Mouse (Mus musculus) thymus, adult 2 months (tissue): ENCODE data around the gene Tmprss11e. TPM values are rescaled to one million over a fixed set of nuclear protein-coding genes. Genes with fewer than 3 reads are reported as not detected.

ENCODE experiments used
- DNase-seq: peaks from one replicate; pipeline ENCODE4 v3.0.0; 2021
- H3K27ac ChIP-seq: fragments of 200-500 bp; 2 replicates; pipeline ENCODE4 v1.5.1; 2012; ENCODE audit warnings: low read length, control low read depth; ENCODE audit not compliant: control insufficient read depth, insufficient read depth
- H3K27me3 ChIP-seq: fragments of 200-500 bp; 2 replicates; pipeline ENCODE4 v1.6.1; 2012; ENCODE audit warnings: mild to moderate bottlenecking, low read length, moderate library complexity, mixed read lengths; ENCODE audit not compliant: control insufficient read depth, insufficient read depth
- H3K36me3 ChIP-seq: fragments of 200-500 bp; 2 replicates; pipeline ENCODE4 v1.6.1; 2012; ENCODE audit warnings: mild to moderate bottlenecking, low read length, moderate library complexity; ENCODE audit not compliant: control insufficient read depth, insufficient read depth
- H3K4me1 ChIP-seq: fragments of 200-500 bp; replicated peaks from 2 replicates; pipeline ENCODE4 v1.6.1; 2012; ENCODE audit warnings: low read length; ENCODE audit not compliant: control insufficient read depth, insufficient read depth
- H3K4me3 ChIP-seq: fragments of 200-500 bp; 2 replicates; pipeline ENCODE4 v1.5.1; 2012; ENCODE audit warnings: mild to moderate bottlenecking, low read length, control low read depth, moderate library complexity; ENCODE audit not compliant: control insufficient read depth, insufficient read depth
- CTCF ChIP-seq: fragments of 200-500 bp; IDR thresholded peaks from 2 replicates; pipeline ENCODE4 v1.5.1; 2012; ENCODE audit warnings: mild to moderate bottlenecking, control low read depth, low read length, moderate library complexity, borderline replicate concordance; ENCODE audit not compliant: control insufficient read depth, poor library complexity, insufficient read depth; ENCODE audit errors: extremely low read depth
- POLR2A ChIP-seq: fragments of 200-500 bp; IDR thresholded peaks from 2 replicates; pipeline ENCODE4 v1.6.1; 2012; ENCODE audit warnings: mild to moderate bottlenecking, low read length, control low read depth, moderate library complexity; ENCODE audit not compliant: control insufficient read depth, poor library complexity, insufficient read depth; ENCODE audit errors: extremely low read depth
- WGBS: fragments of 180-500 bp; shearing (Covaris S2); methylation state at CpG from one replicate; pipeline ENCODE4 v1.1.7; 2018; 5-methylcytosine and 5-hydroxymethylcytosine counted together
- polyA plus RNA-seq: library from polyadenylated mRNA; depleted of rRNA; stranded (reverse); fragments of >200 nt; gene quantifications from 2 replicates; pipeline ENCODE4 v1.2.3, GENCODE M21; 2012; rRNA removed

Tmprss11e gene
- polyA plus RNA-seq, 1 experiment: not detected

DNA sequence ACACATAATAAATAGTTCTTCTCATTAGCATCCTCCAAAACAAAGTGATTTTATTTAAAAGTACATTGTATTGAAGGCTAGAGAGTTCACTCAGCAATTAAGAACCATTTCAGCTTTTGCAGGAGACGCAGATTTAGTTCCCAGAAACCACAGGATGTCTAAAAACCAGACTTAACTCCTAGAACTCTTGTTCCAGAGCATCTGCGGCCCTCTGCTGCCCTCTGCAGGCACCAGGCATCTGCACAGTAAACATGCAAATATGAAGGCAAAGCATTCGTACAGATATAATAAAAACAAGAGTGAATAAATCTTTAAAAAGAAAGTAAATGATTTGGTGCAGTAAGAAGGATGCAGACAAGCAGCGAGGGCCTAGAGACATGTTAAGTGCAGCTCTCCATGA lies 60.9 kb downstream of the Tmprss11e start:
- peak; percentile 13 for DNase-seq
- TF ChIP-seq POLR2A: no peak
- no peak for TF ChIP-seq CTCF
- Histone ChIP-seq H3K27me3 (no peaks in the 10 kb centered on the region), H3K27ac (no peak overlapping the region), H3K4me1 (no peaks in the 10 kb centered on the region), H3K36me3 (no peaks in the 10 kb centered on the region), H3K4me3 (no peak overlapping the region)
- 59% methylated on average over 4 of the region's 4 CpGs for WGBS

GRCm38 (mm10) chr5:86676262-86676661 lies 69.4 kb downstream of the Tmprss11e start, which contains the start of gene Tmprss11b:
Gene Tmprss11b, minus strand, starts transcription at chr5:86676362.
- H3K36me3 ChIP-seq: no peaks in the 10 kb centered on the region
- no peak within 1 kb of the TSS for H3K4me3 ChIP-seq
- H3K27ac ChIP-seq: no peak within 1 kb of the TSS
- TF ChIP-seq POLR2A: no peak
- TF ChIP-seq CTCF: no peak
- H3K27me3 ChIP-seq: no peaks in the 10 kb centered on the region
- no peak for DNase-seq
- H3K4me1 ChIP-seq: no peaks in the 10 kb centered on the region
- 85% methylated on average over 5 of the region's 5 CpGs for WGBS

Other genes with a start within 250 kb of the Tmprss11e start
- not detected in 2 replicates for gene Tmprss11g, start 227.2 kb downstream of the Tmprss11e start, polyA plus RNA-seq
- gene Tmprss11f, start 113.4 kb downstream of the Tmprss11e start, polyA plus RNA-seq: not detected in 2 replicates
- 0.03 TPM in 1 of 2 replicates, not detected in the other for gene Tmprss11b, start 69.5 kb downstream of the Tmprss11e start, polyA plus RNA-seq
- gene Ythdc1, start 58.4 kb upstream of the Tmprss11e start, polyA plus RNA-seq: 30.6 and 36.2 TPM in 2 replicates
- 0.09 and 0.38 TPM in 2 replicates for gene Ugt2b34, start 161.1 kb upstream of the Tmprss11e start, polyA plus RNA-seq
- gene Ugt2b1, start 180.7 kb upstream of the Tmprss11e start, polyA plus RNA-seq: 0.14 TPM in 1 of 2 replicates, not detected in the other